Mouse (Mus musculus): Measurements from ENCODE around the gene Rexo4. TPM values are rescaled to one million over a fixed set of nuclear protein-coding genes. Genes with fewer than 3 reads are reported as not detected.

Gene Rexo4
- total RNA-seq, 1 experiment: 56.7 TPM

- peaks cover 0 to 8% of the 10 kb centered on the region in 2 experiments; a peak in 1 of 4 replicates for H3K4me1 ChIP-seq (ENCODE audit: control insufficient read depth in 2 of 2, insufficient read depth in 2 of 2, low read length in 2 of 2, poor library complexity in 1 of 2)
- peak overlapping the region; percentile 99 for H3K9ac ChIP-seq (ENCODE audit: insufficient read depth, low read depth, low read length, poor library complexity, severe bottlenecking)
- DNase-seq (ENCODE audit: low read depth, low spot score): no peak
- H3K36me3 ChIP-seq (ENCODE audit: control insufficient read depth, insufficient read depth, low read length, poor library complexity, severe bottlenecking): peaks cover 50% of the 10 kb centered on the region
- no peak overlapping the region for H3K27ac ChIP-seq (ENCODE audit: insufficient read depth, low read depth, low read length, poor library complexity, severe bottlenecking)
- H3K4me3 ChIP-seq (ENCODE audit: insufficient read depth in 1 of 2, low read depth in 1 of 2, low read length in 2 of 2, poor library complexity in 1 of 2, severe bottlenecking in 1 of 2): peak overlapping the region; percentile 91 to 94
- no peak for TF ChIP-seq ZNF384 (IDR thresholded peaks at IDR 0.05; ENCODE audit: low read depth, low read length)
- no peak for TF ChIP-seq HCFC1 (IDR thresholded peaks at IDR 0.05; ENCODE audit: borderline replicate concordance, insufficient read depth, low read length)
- no peak for TF ChIP-seq CHD2 (IDR thresholded peaks at IDR 0.05; ENCODE audit: low read depth, low read length)
- TF ChIP-seq ZC3H11A (IDR thresholded peaks at IDR 0.05; ENCODE audit: borderline replicate concordance, low read depth, low read length): no peak
- no peak for TF ChIP-seq MAFK (IDR thresholded peaks at IDR 0.05; ENCODE audit: insufficient read depth, low read depth, low read length)
- in situ Hi-C loops (cut with MboI; ENCODE audit: low sequenced_read_pairs in 2 of 2, unreplicated experiment in 2 of 2): loop anchor here in 1 of 2 experiments (25.0 kb wide), 1 partner anchor 475 kb away; the partner anchor contains the start of gene Sec16a
- H3K9me3 ChIP-seq (ENCODE audit: control insufficient read depth, insufficient read depth, low read depth, low read length): no peaks in the 10 kb centered on the region
Measured at GRCm38 (mm10) chr2:26912253-26912770, 51.9 kb downstream of the Rexo4 start.

- Histone ChIP-seq H3K4me3 (ENCODE audit: insufficient read depth in 1 of 2, low read depth in 1 of 2, low read length in 2 of 2, poor library complexity in 1 of 2, severe bottlenecking in 1 of 2) (peak overlapping the region; percentile 91 to 94), H3K9me3 (ENCODE audit: control insufficient read depth, insufficient read depth, low read depth, low read length) (no peaks in the 10 kb centered on the region), H3K27ac (ENCODE audit: insufficient read depth, low read depth, low read length, poor library complexity, severe bottlenecking) (peak overlapping the region; percentile 92), H3K9ac (ENCODE audit: insufficient read depth, low read depth, low read length, poor library complexity, severe bottlenecking) (peak overlapping the region; percentile 99), H3K4me1 (ENCODE audit: control insufficient read depth in 2 of 2, insufficient read depth in 2 of 2, low read length in 2 of 2, poor library complexity in 1 of 2) (peaks cover 0 to 5% of the 10 kb centered on the region in 2 experiments; a peak in 1 of 4 replicates), H3K36me3 (ENCODE audit: control insufficient read depth, insufficient read depth, low read length, poor library complexity, severe bottlenecking) (peaks cover 55% of the 10 kb centered on the region)
- no peak for TF ChIP-seq CHD2 (IDR thresholded peaks at IDR 0.05; ENCODE audit: low read depth, low read length)
- in situ Hi-C loops (cut with MboI; ENCODE audit: low sequenced_read_pairs in 2 of 2, unreplicated experiment in 2 of 2): loop anchor here in 1 of 2 experiments (25.0 kb wide), 1 partner anchor 474 kb away; the partner anchor contains the start of gene Sec16a
- DNase-seq (ENCODE audit: low read depth, low spot score): no peak
Measured at GRCm38 (mm10) chr2:26910994-26911765, 53.0 kb downstream of the Rexo4 start.

GRCm38 (mm10) chr2:26910124-26910993 is 53.8 kb downstream of the Rexo4 start, which contains the start of the genes Med22 and Rpl7a:
Gene Med22, minus strand, starts transcription at chr2:26910677.
Gene Rpl7a, plus strand, starts transcription at chr2:26910764.
- H3K9me3 ChIP-seq (ENCODE audit: control insufficient read depth, insufficient read depth, low read depth, low read length): no peaks in the 10 kb centered on the region
- peak; percentile 97 for DNase-seq (ENCODE audit: low read depth, low spot score)
- TF ChIP-seq ZNF384 (IDR thresholded peaks at IDR 0.05; ENCODE audit: low read depth, low read length) (no peak), ZC3H11A (IDR thresholded peaks at IDR 0.05; ENCODE audit: borderline replicate concordance, low read depth, low read length) (no peak), CHD2 (IDR thresholded peaks at IDR 0.05; ENCODE audit: low read depth, low read length) (peak; percentile 99), HCFC1 (IDR thresholded peaks at IDR 0.05; ENCODE audit: borderline replicate concordance, insufficient read depth, low read length) (peak; percentile 52; the same call in 1 of the 2 replicates), MAFK (IDR thresholded peaks at IDR 0.05; ENCODE audit: insufficient read depth, low read depth, low read length) (no peak)
- H3K36me3 ChIP-seq (ENCODE audit: control insufficient read depth, insufficient read depth, low read length, poor library complexity, severe bottlenecking): peaks cover 62% of the 10 kb centered on the region
- peak within 1 kb of the TSS; percentile 92 for H3K27ac ChIP-seq (ENCODE audit: insufficient read depth, low read depth, low read length, poor library complexity, severe bottlenecking)
- H3K9ac ChIP-seq (ENCODE audit: insufficient read depth, low read depth, low read length, poor library complexity, severe bottlenecking): peak within 1 kb of the TSS; percentile 99
- peaks cover 0 to 5% of the 10 kb centered on the region in 2 experiments; a peak in 1 of 4 replicates for H3K4me1 ChIP-seq (ENCODE audit: control insufficient read depth in 2 of 2, insufficient read depth in 2 of 2, low read length in 2 of 2, poor library complexity in 1 of 2)
- in situ Hi-C loops (cut with MboI; ENCODE audit: low sequenced_read_pairs in 2 of 2, unreplicated experiment in 2 of 2): loop anchor here in 1 of 2 experiments (25.0 kb wide), 1 partner anchor 473 kb away; the partner anchor contains the start of gene Sec16a
- peak within 1 kb of the TSS; percentile 91 to 94 for H3K4me3 ChIP-seq (ENCODE audit: insufficient read depth in 1 of 2, low read depth in 1 of 2, low read length in 2 of 2, poor library complexity in 1 of 2, severe bottlenecking in 1 of 2)

- DNase-seq (ENCODE audit: low read depth, low spot score): no peak
- H3K36me3 ChIP-seq (ENCODE audit: control insufficient read depth, insufficient read depth, low read length, poor library complexity, severe bottlenecking): peaks cover 61% of the 10 kb centered on the region
- H3K27ac ChIP-seq (ENCODE audit: insufficient read depth, low read depth, low read length, poor library complexity, severe bottlenecking): no peak overlapping the region
Measured at GRCm38 (mm10) chr2:26909387-26909784, 54.8 kb downstream of the Rexo4 start.

More at GRCm38 (mm10) chr2:26909387-26909784, 54.8 kb downstream of the Rexo4 start:
- Histone ChIP-seq H3K4me1 (ENCODE audit: control insufficient read depth in 2 of 2, insufficient read depth in 2 of 2, low read length in 2 of 2, poor library complexity in 1 of 2) (peaks cover 0 to 5% of the 10 kb centered on the region in 2 experiments; a peak in 1 of 4 replicates), H3K9me3 (ENCODE audit: control insufficient read depth, insufficient read depth, low read depth, low read length) (no peaks in the 10 kb centered on the region), H3K9ac (ENCODE audit: insufficient read depth, low read depth, low read length, poor library complexity, severe bottlenecking) (peak overlapping the region; percentile 89; the same call in 1 of the 2 replicates), H3K4me3 (ENCODE audit: insufficient read depth in 1 of 2, low read depth in 1 of 2, low read length in 2 of 2, poor library complexity in 1 of 2, severe bottlenecking in 1 of 2) (peak overlapping the region; percentile 67 to 85)
- in situ Hi-C loops (cut with MboI; ENCODE audit: low sequenced_read_pairs in 2 of 2, unreplicated experiment in 2 of 2): loop anchor here in 1 of 2 experiments (25.0 kb wide), 1 partner anchor 472 kb away; the partner anchor contains the start of gene Sec16a
- TF ChIP-seq ZNF384 (IDR thresholded peaks at IDR 0.05; ENCODE audit: low read depth, low read length) (no peak), ZC3H11A (IDR thresholded peaks at IDR 0.05; ENCODE audit: borderline replicate concordance, low read depth, low read length) (no peak), MAFK (IDR thresholded peaks at IDR 0.05; ENCODE audit: insufficient read depth, low read depth, low read length) (no peak)
